Mouse (Mus musculus) neural tube, embryonic 13.5 days (tissue): ENCODE data around the gene Lrrfip1. TPM values are rescaled to one million over a fixed set of nuclear protein-coding genes. Genes with fewer than 3 reads are reported as not detected.

ENCODE experiments used
- ATAC-seq: fragments of 200-750 bp; cut with Nextera tagmentation; 2 replicates; pipeline ENCODE4 v1.8.0; 2017; ENCODE audit warnings: low read depth, mild to moderate bottlenecking, moderate TSS enrichment, moderate library complexity
- H3K27ac ChIP-seq: fragments of 300-500 bp; sonication (generic); replicated peaks from 2 replicates; pipeline ENCODE4 v1.5.1; 2015; ENCODE audit warnings: moderate library complexity, mild to moderate bottlenecking, inconsistent platforms
- H3K27me3 ChIP-seq: fragments of 300-500 bp; sonication (generic); 2 replicates; pipeline ENCODE4 v1.6.1; 2015; ENCODE audit warnings: mild to moderate bottlenecking, inconsistent platforms
- H3K36me3 ChIP-seq: fragments of 300-500 bp; sonication (generic); 2 replicates; pipeline ENCODE4 v1.6.1; 2015; ENCODE audit warnings: mild to moderate bottlenecking, inconsistent platforms
- H3K4me1 ChIP-seq: fragments of 300-500 bp; sonication (generic); replicated peaks from 2 replicates; pipeline ENCODE4 v1.6.1; 2015; ENCODE audit warnings: inconsistent platforms
- H3K4me2 ChIP-seq: fragments of 300-500 bp; sonication (generic); 2 replicates; pipeline ENCODE4 v1.6.1; 2015; ENCODE audit warnings: inconsistent platforms, mild to moderate bottlenecking, moderate library complexity
- H3K4me3 ChIP-seq: fragments of 300-500 bp; sonication (generic); 2 replicates; pipeline ENCODE4 v1.5.1; 2015; ENCODE audit warnings: mild to moderate bottlenecking, inconsistent platforms
- H3K9ac ChIP-seq: fragments of 300-500 bp; sonication (generic); 2 replicates; pipeline ENCODE4 v1.6.1; 2015; ENCODE audit warnings: moderate library complexity, mild to moderate bottlenecking, inconsistent platforms
- H3K9me3 ChIP-seq: fragments of 300-500 bp; sonication (generic); 2 replicates; pipeline ENCODE4 v1.6.1; 2016; ENCODE audit warnings: inconsistent platforms
- WGBS: fragments of 180-500 bp; shearing (Covaris S2); methylation state at CpG from one replicate; pipeline ENCODE4 v1.1.7; 2015; 5-methylcytosine and 5-hydroxymethylcytosine counted together
- polyA plus RNA-seq: library from polyadenylated mRNA; unstranded; fragments of >200 nt; fragmentation: Nextera tagmentation; extraction: Ambion mirVana; gene quantifications from 2 replicates; pipeline ENCODE4 v1.2.1, GENCODE M21; 2015

The Lrrfip1 gene
- polyA plus RNA-seq, 1 experiment from 2014 or later: 33.7 TPM

GRCm38 (mm10) chr1:91080423-91080749, 81.8 kb downstream of the Lrrfip1 start:
- H3K4me3 ChIP-seq: no peak overlapping the region
- peaks cover 32% of the 10 kb centered on the region for H3K4me1 ChIP-seq
- H3K9ac ChIP-seq: no peak overlapping the region
- no peaks in the 10 kb centered on the region for H3K36me3 ChIP-seq
- no peak overlapping the region for H3K27ac ChIP-seq
- H3K4me2 ChIP-seq: no peak overlapping the region
- no peaks in the 10 kb centered on the region for H3K27me3 ChIP-seq
- no peaks in the 10 kb centered on the region for H3K9me3 ChIP-seq
- ATAC-seq: no peak
- 85% methylated on average over 7 of the region's 7 CpGs for WGBS

GRCm38 (mm10) chr1:91084374-91084773, 85.8 kb downstream of the Lrrfip1 start:
- ATAC-seq: no peak
- H3K4me3 ChIP-seq: no peak overlapping the region
- no peaks in the 10 kb centered on the region for H3K9me3 ChIP-seq
- H3K4me2 ChIP-seq: no peak overlapping the region
- H3K27me3 ChIP-seq: no peaks in the 10 kb centered on the region
- H3K27ac ChIP-seq: no peak overlapping the region
- peaks cover 16% of the 10 kb centered on the region for H3K4me1 ChIP-seq
- WGBS: 80% methylated on average over 8 of the region's 8 CpGs
- no peak overlapping the region for H3K9ac ChIP-seq
- no peaks in the 10 kb centered on the region for H3K36me3 ChIP-seq

- Histone ChIP-seq H3K9me3 (no peaks in the 10 kb centered on the region), H3K27me3 (no peaks in the 10 kb centered on the region), H3K4me2 (no peak overlapping the region), H3K27ac (no peak overlapping the region), H3K36me3 (no peaks in the 10 kb centered on the region), H3K4me3 (no peak overlapping the region), H3K9ac (no peak overlapping the region), H3K4me1 (peaks cover 10% of the 10 kb centered on the region)
- ATAC-seq: no peak
- 87% methylated on average over 10 of the region's 10 CpGs for WGBS
Observed at GRCm38 (mm10) chr1:91085009-91085408, 86.5 kb downstream of the Lrrfip1 start.

GRCm38 (mm10) chr1:91085686-91086085, 87.1 kb downstream of the Lrrfip1 start:
- Histone ChIP-seq H3K36me3 (no peaks in the 10 kb centered on the region), H3K9ac (no peak overlapping the region), H3K4me3 (no peak overlapping the region), H3K4me2 (no peak overlapping the region), H3K9me3 (no peaks in the 10 kb centered on the region), H3K27ac (no peak overlapping the region), H3K27me3 (no peaks in the 10 kb centered on the region), H3K4me1 (peaks cover 5% of the 10 kb centered on the region)
- WGBS: 54% methylated on average over 2 of the region's 2 CpGs
- no peak for ATAC-seq

GRCm38 (mm10) chr1:91086325-91086724, 87.8 kb downstream of the Lrrfip1 start:
- Histone ChIP-seq H3K9ac (no peak overlapping the region), H3K36me3 (no peaks in the 10 kb centered on the region), H3K9me3 (no peaks in the 10 kb centered on the region), H3K4me1 (peaks cover 5% of the 10 kb centered on the region), H3K4me2 (no peak overlapping the region), H3K27me3 (no peaks in the 10 kb centered on the region), H3K27ac (no peak overlapping the region), H3K4me3 (no peak overlapping the region)
- ATAC-seq: no peak
- WGBS: 37% methylated on average over 3 of the region's 3 CpGs

GRCm38 (mm10) chr1:91086748-91087147, 88.2 kb downstream of the Lrrfip1 start:
- Histone ChIP-seq H3K36me3 (no peaks in the 10 kb centered on the region), H3K27ac (no peak overlapping the region), H3K4me1 (peaks cover 5% of the 10 kb centered on the region), H3K27me3 (no peaks in the 10 kb centered on the region), H3K4me2 (no peak overlapping the region), H3K9me3 (no peaks in the 10 kb centered on the region), H3K4me3 (no peak overlapping the region), H3K9ac (no peak overlapping the region)
- ATAC-seq: no peak
- WGBS: 86% methylated on average over 5 of the region's 5 CpGs

- H3K27me3 ChIP-seq: no peaks in the 10 kb centered on the region
- H3K4me2 ChIP-seq: no peak overlapping the region
- H3K4me3 ChIP-seq: no peak overlapping the region
- ATAC-seq: no peak
- no peaks in the 10 kb centered on the region for H3K9me3 ChIP-seq
- H3K9ac ChIP-seq: no peak overlapping the region
- 90% methylated on average over 7 of the region's 7 CpGs for WGBS
- no peaks in the 10 kb centered on the region for H3K36me3 ChIP-seq
- H3K27ac ChIP-seq: no peak overlapping the region
- peaks cover 5% of the 10 kb centered on the region for H3K4me1 ChIP-seq
Observed at GRCm38 (mm10) chr1:91088027-91088426, 89.5 kb downstream of the Lrrfip1 start.

- peaks cover 5% of the 10 kb centered on the region for H3K4me1 ChIP-seq
- no peak overlapping the region for H3K9ac ChIP-seq
- H3K4me3 ChIP-seq: no peak overlapping the region
- no peak for ATAC-seq
- no peaks in the 10 kb centered on the region for H3K27me3 ChIP-seq
- no peak overlapping the region for H3K27ac ChIP-seq
- H3K9me3 ChIP-seq: no peaks in the 10 kb centered on the region
- 86% methylated on average over 8 of the region's 8 CpGs for WGBS
- no peaks in the 10 kb centered on the region for H3K36me3 ChIP-seq
- no peak overlapping the region for H3K4me2 ChIP-seq
Observed at GRCm38 (mm10) chr1:91088941-91089340, 90.4 kb downstream of the Lrrfip1 start.

GRCm38 (mm10) chr1:91090456-91090855, 91.9 kb downstream of the Lrrfip1 start:
- 83% methylated on average over 6 of the region's 6 CpGs for WGBS
- H3K4me2 ChIP-seq: no peak overlapping the region
- no peaks in the 10 kb centered on the region for H3K9me3 ChIP-seq
- no peak overlapping the region for H3K4me3 ChIP-seq
- H3K4me1 ChIP-seq: peaks cover 5% of the 10 kb centered on the region
- no peak overlapping the region for H3K27ac ChIP-seq
- no peak for ATAC-seq
- no peaks in the 10 kb centered on the region for H3K27me3 ChIP-seq
- no peak overlapping the region for H3K9ac ChIP-seq
- no peaks in the 10 kb centered on the region for H3K36me3 ChIP-seq

GRCm38 (mm10) chr1:91092451-91092850, 93.9 kb downstream of the Lrrfip1 start:
- no peak overlapping the region for H3K27ac ChIP-seq
- H3K9me3 ChIP-seq: no peaks in the 10 kb centered on the region
- WGBS: 63% methylated on average over 6 of the region's 6 CpGs
- no peak for ATAC-seq
- H3K9ac ChIP-seq: no peak overlapping the region
- H3K4me1 ChIP-seq: peaks cover 8% of the 10 kb centered on the region; the same call in 1 of the 2 replicates
- no peak overlapping the region for H3K4me3 ChIP-seq
- no peaks in the 10 kb centered on the region for H3K36me3 ChIP-seq
- no peak overlapping the region for H3K4me2 ChIP-seq
- no peaks in the 10 kb centered on the region for H3K27me3 ChIP-seq

- Histone ChIP-seq H3K4me1 (peaks cover 10% of the 10 kb centered on the region; the same call in 1 of the 2 replicates), H3K9me3 (no peaks in the 10 kb centered on the region), H3K9ac (no peak overlapping the region), H3K27ac (no peak overlapping the region), H3K4me2 (no peak overlapping the region), H3K27me3 (no peaks in the 10 kb centered on the region), H3K36me3 (no peaks in the 10 kb centered on the region), H3K4me3 (no peak overlapping the region)
- ATAC-seq: no peak
- 74% methylated on average over 2 of the region's 2 CpGs for WGBS
Observed at GRCm38 (mm10) chr1:91093296-91093695, 94.8 kb downstream of the Lrrfip1 start.

GRCm38 (mm10) chr1:91094001-91094400, 95.5 kb downstream of the Lrrfip1 start:
- ATAC-seq: no peak
- Histone ChIP-seq H3K4me2 (no peak overlapping the region), H3K4me1 (peaks cover 15% of the 10 kb centered on the region; the same call in 1 of the 2 replicates), H3K4me3 (no peak overlapping the region), H3K27ac (no peak overlapping the region), H3K27me3 (no peaks in the 10 kb centered on the region), H3K36me3 (no peaks in the 10 kb centered on the region), H3K9ac (no peak overlapping the region), H3K9me3 (no peaks in the 10 kb centered on the region)
- 92% methylated on average over 5 of the region's 5 CpGs for WGBS

GRCm38 (mm10) chr1:91095258-91095657, 96.7 kb downstream of the Lrrfip1 start:
- no peak for ATAC-seq

More at GRCm38 (mm10) chr1:91095258-91095657, 96.7 kb downstream of the Lrrfip1 start:
- no peak overlapping the region for H3K27ac ChIP-seq
- H3K9ac ChIP-seq: no peak overlapping the region
- WGBS: 80% methylated on average over 3 of the region's 3 CpGs
- no peaks in the 10 kb centered on the region for H3K27me3 ChIP-seq
- H3K4me3 ChIP-seq: no peak overlapping the region
- H3K4me1 ChIP-seq: peaks cover 15% of the 10 kb centered on the region; the same call in 1 of the 2 replicates
- no peaks in the 10 kb centered on the region for H3K9me3 ChIP-seq
- no peaks in the 10 kb centered on the region for H3K36me3 ChIP-seq
- no peak overlapping the region for H3K4me2 ChIP-seq
